Mouse (Mus musculus): ENCODE measurements at regions not wholly inside any gene's neighbourhood (a gene's known extent, or its start where the extent isn't known, plus 50 kb on each side); places are given as distances from the start of the nearest gene placed in this dataset.
A peak's percentile ranks its signal among the peaks of the same experiment; 100 is the strongest.

DNA sequence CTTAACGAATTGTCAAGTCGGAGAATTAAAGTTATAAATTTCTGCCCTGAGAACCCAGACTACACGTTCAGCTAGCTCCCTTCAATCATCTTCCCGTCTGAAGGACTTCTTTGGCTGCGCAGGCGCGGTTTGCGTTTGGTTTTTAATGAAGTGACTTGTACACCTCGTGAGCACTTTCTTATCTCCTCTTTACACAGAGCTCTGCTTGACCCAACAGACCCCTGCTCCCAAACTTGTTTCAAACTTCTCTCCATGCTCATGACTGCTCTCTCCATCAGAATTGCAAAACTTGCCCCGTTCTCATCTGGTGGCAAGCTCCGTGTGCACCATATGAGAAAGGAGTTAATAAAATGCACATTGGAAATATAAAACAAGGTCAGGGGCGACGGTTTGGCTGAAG lies 257.2 kb upstream of the Nt5e start:
- no peak for DNase-seq (ENCODE audit: low spot score)

- DNase-seq (ENCODE audit: low spot score): peak; percentile 44
Observed at GRCm38 (mm10) chr9:88073165-88073564, 253.8 kb upstream of the Nt5e start.

DNA sequence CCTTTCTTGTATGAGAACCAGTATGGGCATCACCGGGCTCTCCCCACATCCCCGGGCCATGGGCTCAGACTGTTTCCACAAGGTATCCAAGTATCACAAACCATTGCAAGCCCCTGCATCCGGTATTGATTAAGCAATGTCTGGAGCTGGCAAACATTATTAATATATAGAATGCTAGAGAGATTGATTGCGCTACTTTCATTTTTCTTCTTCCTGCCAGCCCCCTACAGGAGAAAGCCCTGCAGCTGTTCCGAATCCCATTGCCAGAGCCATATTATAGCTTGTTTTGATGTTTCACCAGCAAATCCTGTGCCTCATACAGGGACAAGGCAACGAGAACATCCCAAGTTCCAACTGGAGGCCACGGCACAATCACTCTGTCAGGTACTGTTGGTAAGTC lies 253.4 kb upstream of the Nt5e start:
- no peak for DNase-seq (ENCODE audit: low spot score)

GRCm38 (mm10) chr9:88082931-88083479 lies 244.0 kb upstream of the Nt5e start:
- peak; percentile 80 for DNase-seq (ENCODE audit: low spot score)

DNA sequence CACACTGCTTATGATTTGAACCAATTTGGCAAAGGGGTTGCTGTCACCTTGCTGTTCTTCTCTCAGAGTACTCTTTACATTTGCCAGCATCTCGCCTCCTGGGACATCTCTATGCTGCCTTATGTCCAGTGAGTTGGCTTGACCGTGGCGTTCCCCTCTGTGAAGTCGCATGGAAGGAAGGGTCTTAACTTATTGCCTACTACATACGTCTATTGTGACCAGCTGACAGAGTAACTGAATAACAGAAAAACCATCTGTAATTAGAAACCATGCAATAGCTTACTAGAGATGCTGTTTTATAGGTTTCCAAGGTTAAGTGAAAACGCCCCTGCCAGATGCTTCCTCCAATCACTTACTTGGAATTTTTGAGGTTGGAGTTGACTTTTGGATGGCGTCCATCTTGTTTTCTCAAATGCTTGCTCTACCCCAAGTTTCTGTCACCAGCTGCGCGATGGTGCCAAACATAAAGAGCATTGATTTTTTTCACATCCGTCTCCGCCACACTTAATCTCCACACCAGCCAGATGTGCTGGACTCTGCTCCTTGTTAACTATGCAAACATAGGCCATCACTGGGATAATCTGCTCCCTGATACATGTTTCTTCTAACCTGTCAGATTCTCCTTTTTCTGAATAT lies 241.7 kb upstream of the Nt5e start:
- peak; percentile 79 for DNase-seq (ENCODE audit: low spot score)

DNA sequence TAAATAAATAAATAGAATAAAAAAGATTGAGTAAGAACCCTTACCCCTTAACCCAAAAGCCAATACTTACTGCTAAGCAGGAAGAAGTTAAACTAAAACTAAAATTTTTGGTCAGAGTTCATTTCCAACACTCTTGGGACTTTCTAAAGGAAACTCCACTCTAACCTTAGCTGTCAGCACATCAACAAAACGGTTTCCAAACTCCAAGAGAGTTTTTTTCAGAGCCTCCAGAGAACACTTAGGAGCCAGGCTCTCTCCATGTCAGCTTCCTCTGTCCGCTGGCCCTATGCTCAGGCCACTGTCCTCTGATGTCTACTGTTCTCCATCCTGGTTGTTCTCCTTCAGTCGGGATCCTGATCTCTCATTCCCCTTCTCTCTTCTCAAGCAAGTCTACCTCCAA lies 241.1 kb upstream of the Nt5e start:
- peak; percentile 69 for DNase-seq (ENCODE audit: low spot score)

DNA sequence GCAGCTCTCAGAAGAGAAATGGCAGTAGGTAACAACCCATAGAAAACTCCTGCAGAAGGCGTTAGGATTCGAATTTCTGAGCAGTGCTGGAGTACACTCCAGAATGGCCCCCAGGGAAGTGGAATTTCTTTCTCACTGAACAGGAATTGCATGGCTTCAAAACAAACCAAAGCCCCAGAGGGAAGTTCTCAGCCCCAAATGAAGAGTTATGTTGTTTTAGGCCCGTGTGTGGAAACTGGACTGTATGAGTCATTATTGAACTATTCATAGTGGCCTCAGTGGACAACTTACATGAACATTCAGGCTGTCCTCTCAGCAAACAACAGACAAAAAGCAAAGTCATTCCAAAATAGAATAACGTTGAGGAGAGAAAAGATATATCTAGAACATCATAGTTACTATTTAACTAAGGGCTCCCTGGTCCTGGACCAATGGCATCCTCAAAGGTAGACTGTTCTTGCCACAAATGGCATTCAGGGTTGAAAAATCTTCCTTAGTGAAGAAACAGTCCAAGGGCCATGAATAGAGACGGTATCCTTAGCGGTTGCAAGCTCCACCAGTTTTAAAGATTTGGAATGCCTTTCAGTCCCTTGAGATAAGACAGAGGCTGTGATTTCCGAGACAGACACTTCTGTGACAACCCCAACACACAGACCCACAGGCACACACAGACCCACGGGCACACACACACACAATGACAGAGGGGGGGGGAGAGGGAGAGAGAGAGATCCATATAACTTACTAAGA lies 235.0 kb upstream of the Nt5e start:
- DNase-seq (ENCODE audit: low spot score): peak; percentile 30

DNA sequence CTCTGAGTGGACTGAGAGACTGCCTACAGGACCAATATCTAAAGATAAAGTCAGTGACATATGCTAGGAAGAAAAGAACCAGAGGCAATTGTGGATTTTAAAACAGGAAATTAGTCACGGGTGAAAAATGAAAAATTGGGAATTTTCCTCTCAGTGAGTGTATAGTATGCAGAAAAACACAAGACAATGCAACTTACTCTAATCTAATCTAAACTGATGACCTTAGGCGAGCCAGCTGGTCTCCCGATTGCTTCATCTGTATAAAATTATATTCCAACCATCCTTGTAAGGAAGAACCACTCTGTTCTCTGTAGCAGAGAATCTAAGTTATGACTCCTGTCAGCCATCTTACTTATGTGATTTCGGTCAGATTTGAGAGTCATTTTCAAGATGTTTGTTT lies 234.4 kb upstream of the Nt5e start:
- DNase-seq (ENCODE audit: low spot score): no peak

GRCm38 (mm10) chr9:88113094-88113493 lies 213.9 kb upstream of the Nt5e start:
- DNase-seq (ENCODE audit: low spot score): no peak

DNA sequence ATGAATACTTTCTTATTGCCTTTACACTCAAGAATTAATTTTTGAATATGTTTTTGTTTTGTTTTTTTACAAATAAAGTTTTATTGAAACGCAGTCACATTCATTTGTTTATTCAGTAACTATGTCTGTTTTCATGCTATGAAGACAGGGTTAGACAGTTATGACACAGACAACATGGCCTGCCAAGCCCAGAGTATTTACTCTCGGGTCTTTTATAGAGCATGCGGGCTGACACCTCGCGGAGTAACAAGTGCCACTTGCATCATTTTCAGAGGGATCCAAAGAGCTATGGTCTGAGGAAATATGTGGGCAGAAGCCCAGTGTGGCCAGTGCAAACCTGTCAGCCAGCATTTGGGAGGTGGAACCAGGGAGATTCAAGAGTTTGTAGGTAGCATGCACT lies 206.5 kb upstream of the Nt5e start:
- peak; percentile 28 for DNase-seq (ENCODE audit: low spot score)

DNA sequence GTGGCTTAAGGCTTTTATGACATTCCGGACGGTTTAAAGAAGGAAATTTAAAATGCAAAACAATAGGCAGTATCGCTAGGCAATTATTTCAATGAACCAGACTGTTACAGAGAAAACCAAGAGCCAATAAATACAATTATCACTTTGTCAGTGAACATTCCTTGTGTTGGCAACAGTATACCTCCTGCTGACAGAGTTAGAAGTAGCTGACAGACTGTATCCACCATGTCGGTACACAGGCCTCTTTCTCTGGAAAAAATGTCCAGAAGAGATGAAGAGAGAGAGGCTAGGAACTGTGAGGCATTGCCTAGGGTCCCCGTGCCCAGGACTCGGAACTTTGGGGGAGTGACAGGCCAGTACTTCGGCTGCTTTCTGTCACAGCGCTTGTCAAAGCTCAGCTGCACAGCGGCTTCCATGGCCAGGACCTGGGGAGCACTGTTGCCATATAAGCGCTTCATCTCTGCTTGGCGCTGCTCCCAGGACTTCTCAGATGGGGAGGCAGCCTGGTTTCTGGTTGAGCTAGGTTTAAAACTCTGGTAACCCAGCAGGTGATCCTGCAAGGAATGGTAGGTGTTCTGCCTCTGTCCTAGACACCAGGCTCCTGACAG lies 205.9 kb upstream of the Nt5e start:
- DNase-seq (ENCODE audit: low spot score): no peak

DNA sequence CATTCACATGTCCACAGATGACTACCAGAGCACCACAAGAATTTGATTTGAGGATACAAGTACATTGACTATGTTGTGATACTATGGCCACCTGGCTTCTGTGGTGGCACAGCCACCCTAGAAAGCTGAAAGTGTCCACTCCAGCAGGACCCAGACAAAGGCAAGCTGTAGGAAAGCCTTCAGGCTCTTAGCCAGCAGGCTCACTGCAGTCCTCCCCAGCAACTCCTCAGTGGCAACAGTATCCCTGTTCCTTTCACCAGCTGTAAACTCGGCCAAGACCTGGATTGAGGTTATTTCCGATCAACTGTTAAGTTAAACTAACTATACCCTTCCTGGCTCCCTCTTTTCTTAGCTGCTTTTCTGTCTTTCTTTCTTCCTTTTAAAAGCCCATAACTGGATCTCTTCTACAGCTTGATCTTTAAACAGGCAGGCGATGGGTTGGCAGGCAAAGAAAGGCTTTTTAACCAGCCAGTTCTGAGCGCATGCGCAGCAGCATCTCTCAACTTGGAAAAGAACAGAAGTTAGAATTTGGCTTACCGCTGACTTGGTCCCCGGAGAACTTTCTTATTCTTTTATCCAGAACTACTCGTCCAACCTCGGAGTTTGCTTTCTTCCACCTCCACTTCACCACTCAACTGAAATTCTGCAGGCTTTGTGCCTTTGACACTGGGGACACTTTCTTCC lies 202.5 kb upstream of the Nt5e start:
- no peak for DNase-seq (ENCODE audit: low spot score)

GRCm38 (mm10) chr9:88163025-88163780 lies 163.8 kb upstream of the Nt5e start:
- no peak for DNase-seq (ENCODE audit: low spot score)

- DNase-seq (ENCODE audit: low spot score): no peak
Observed at GRCm38 (mm10) chr9:88177575-88178254, 149.3 kb upstream of the Nt5e start.

- DNase-seq (ENCODE audit: low spot score): peak; percentile 7
Observed at GRCm38 (mm10) chr9:88181189-88181994, 145.6 kb upstream of the Nt5e start.

DNA sequence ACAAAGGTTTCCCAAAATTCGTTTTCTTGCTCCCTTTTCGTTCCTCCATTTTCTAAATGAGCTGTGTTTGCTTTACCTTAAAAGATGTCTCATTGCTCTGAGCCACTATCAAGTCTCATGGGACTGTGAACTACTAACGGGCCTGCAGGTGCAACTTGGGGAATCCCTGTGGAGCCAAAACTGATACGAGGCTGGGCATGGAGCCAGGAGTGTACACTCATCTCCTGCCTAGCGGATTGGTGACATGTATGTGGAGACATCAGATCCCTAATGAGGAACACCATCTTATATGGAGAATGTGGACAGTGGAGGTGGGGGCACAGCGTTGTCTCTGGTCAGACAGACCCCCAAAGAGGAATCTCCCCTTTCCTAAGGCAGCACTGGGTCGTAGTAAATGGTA lies 119.6 kb upstream of the Nt5e start:
- no peak for DNase-seq (ENCODE audit: low spot score)

DNA sequence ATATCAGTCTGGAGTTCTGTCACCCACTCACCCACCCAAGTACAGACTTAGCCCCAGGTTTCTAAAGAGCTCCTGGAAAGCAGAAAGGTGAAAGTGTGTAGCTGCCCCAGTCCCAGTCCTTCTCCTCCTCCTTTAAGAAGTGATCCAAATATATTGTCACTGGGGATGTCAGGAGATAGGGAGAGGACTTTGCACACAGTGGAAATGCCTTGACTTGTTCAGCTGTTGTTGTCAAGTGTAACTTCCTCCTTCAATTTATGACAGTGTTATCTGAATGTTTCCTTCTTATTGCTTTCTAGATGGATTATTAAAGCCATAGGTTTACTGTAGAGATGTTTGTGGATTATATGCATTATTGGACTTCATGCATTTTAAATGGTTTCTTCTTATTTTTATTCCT lies 119.0 kb upstream of the Nt5e start:
- no peak for DNase-seq (ENCODE audit: low spot score)

- DNase-seq (ENCODE audit: low spot score): no peak
Observed at GRCm38 (mm10) chr9:88214758-88215157, 112.2 kb upstream of the Nt5e start.

DNA sequence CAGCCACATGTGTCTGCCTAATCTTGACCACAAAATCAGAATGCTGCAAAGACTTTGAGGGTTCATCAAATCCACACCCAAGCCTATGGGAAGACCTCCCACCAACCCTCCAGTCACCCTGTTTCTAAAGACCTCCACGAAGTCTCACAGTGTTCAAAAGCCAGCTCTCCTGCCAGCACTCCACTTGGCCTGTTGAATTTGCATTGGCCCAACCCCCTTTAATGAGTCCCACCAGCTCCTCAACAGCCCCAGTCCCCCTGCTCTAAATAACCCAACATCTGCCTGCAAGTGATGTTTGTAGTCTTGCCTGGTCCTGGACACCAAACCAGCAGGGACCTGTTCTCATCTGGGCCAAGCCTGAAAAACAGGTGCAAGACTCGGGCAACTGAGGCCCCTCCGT lies 106.6 kb upstream of the Nt5e start:
- no peak for DNase-seq (ENCODE audit: low spot score)

GRCm38 (mm10) chr9:88221276-88221675 lies 105.7 kb upstream of the Nt5e start:
- no peak for DNase-seq (ENCODE audit: low spot score)
